Mouse (Mus musculus) erythroblast, embryonic 14.5 days (primary cell): Measurements from ENCODE around the gene Hpcal1. TPM values are rescaled to one million over a fixed set of nuclear protein-coding genes. Genes with fewer than 3 reads are reported as not detected.

ENCODE experiments used
- H3K27me3 ChIP-seq: 2 replicates; pipeline ENCODE4 v1.6.1; 2012; ENCODE audit warnings: inconsistent platforms; ENCODE audit not compliant: control insufficient read depth
- H3K36me3 ChIP-seq: 2 replicates; pipeline ENCODE4 v1.6.1; 2012; ENCODE audit warnings: mild to moderate bottlenecking, inconsistent platforms; ENCODE audit not compliant: control insufficient read depth
- H3K4me1 ChIP-seq: 2 replicates; pipeline ENCODE4 v1.6.1; 2012; ENCODE audit warnings: inconsistent platforms; ENCODE audit not compliant: control insufficient read depth
- H3K4me3 ChIP-seq: replicated peaks from 2 replicates; pipeline ENCODE3; 2012; ENCODE audit warnings: moderate library complexity, mild to moderate bottlenecking, inconsistent platforms
- H3K9me3 ChIP-seq: 2 replicates; pipeline ENCODE4 v1.6.1; 2012; ENCODE audit warnings: low read length, inconsistent platforms, mixed read lengths; ENCODE audit not compliant: control insufficient read depth
- GATA1 ChIP-seq: IDR thresholded peaks from 2 replicates; pipeline ENCODE4 v1.6.1; 2012; ENCODE audit warnings: low read length, inconsistent platforms, mixed read lengths
- TAL1 ChIP-seq: IDR thresholded peaks from 3 replicates; pipeline ENCODE4 v1.6.1; 2012; ENCODE audit warnings: low read length, inconsistent platforms, mixed read lengths
- polyA plus RNA-seq: library from polyadenylated mRNA; stranded (reverse); fragments of >175 nt; gene quantifications from 2 replicates; pipeline ENCODE4 v1.2.3, GENCODE M21; 2012

The Hpcal1 gene
- polyA plus RNA-seq, 1 experiment, result 0.10 TPM

- no peak overlapping the region for H3K4me3 ChIP-seq
- TF ChIP-seq TAL1, result no peak
- no peak for TF ChIP-seq GATA1
- H3K9me3 ChIP-seq, result no peaks in the 10 kb centered on the region
- H3K36me3 ChIP-seq, result no peaks in the 10 kb centered on the region
- no peaks in the 10 kb centered on the region for H3K27me3 ChIP-seq
- no peaks in the 10 kb centered on the region for H3K4me1 ChIP-seq
Observed at GRCm38 (mm10) chr12:17703866-17704265, 13.2 kb downstream of the Hpcal1 start.

GRCm38 (mm10) chr12:17707472-17707871, 16.8 kb downstream of the Hpcal1 start:
- H3K36me3 ChIP-seq, result no peaks in the 10 kb centered on the region
- H3K4me1 ChIP-seq, result no peaks in the 10 kb centered on the region; the same call in 1 of the 2 replicates
- TF ChIP-seq TAL1, result no peak
- TF ChIP-seq GATA1, result no peak
- H3K4me3 ChIP-seq, result no peak overlapping the region
- H3K27me3 ChIP-seq, result no peaks in the 10 kb centered on the region
- H3K9me3 ChIP-seq, result no peaks in the 10 kb centered on the region

GRCm38 (mm10) chr12:17709451-17709850, 18.8 kb downstream of the Hpcal1 start:
- H3K4me1 ChIP-seq, result no peaks in the 10 kb centered on the region; the same call in 1 of the 2 replicates
- TF ChIP-seq TAL1 (no peak), GATA1 (no peak)
- no peaks in the 10 kb centered on the region for H3K36me3 ChIP-seq

GRCm38 (mm10) chr12:17709926-17710746, 19.5 kb downstream of the Hpcal1 start:
- H3K27me3 ChIP-seq, result no peaks in the 10 kb centered on the region
- no peaks in the 10 kb centered on the region for H3K9me3 ChIP-seq
- no peaks in the 10 kb centered on the region; the same call in 1 of the 2 replicates for H3K4me1 ChIP-seq
- no peaks in the 10 kb centered on the region for H3K36me3 ChIP-seq
- TF ChIP-seq GATA1 (no peak), TAL1 (no peak)
- no peak overlapping the region for H3K4me3 ChIP-seq

More at GRCm38 (mm10) chr12:17709451-17709850, 18.8 kb downstream of the Hpcal1 start:
- Histone ChIP-seq H3K9me3 (no peaks in the 10 kb centered on the region), H3K4me3 (no peak overlapping the region), H3K27me3 (no peaks in the 10 kb centered on the region)

- TF ChIP-seq GATA1 (no peak), TAL1 (no peak)
- H3K27me3 ChIP-seq, result no peaks in the 10 kb centered on the region
- H3K4me1 ChIP-seq, result peaks cover 2% of the 10 kb centered on the region
- H3K36me3 ChIP-seq, result no peaks in the 10 kb centered on the region
- H3K4me3 ChIP-seq, result no peak overlapping the region
- no peaks in the 10 kb centered on the region for H3K9me3 ChIP-seq
Observed at GRCm38 (mm10) chr12:17710747-17711092, 20.1 kb downstream of the Hpcal1 start.

- H3K27me3 ChIP-seq, result no peaks in the 10 kb centered on the region
- TF ChIP-seq TAL1 (no peak), GATA1 (no peak)
- no peak overlapping the region for H3K4me3 ChIP-seq
- peaks cover 4% of the 10 kb centered on the region for H3K4me1 ChIP-seq
- no peaks in the 10 kb centered on the region for H3K9me3 ChIP-seq
- no peaks in the 10 kb centered on the region for H3K36me3 ChIP-seq
Observed at GRCm38 (mm10) chr12:17711731-17712388, 21.2 kb downstream of the Hpcal1 start.

GRCm38 (mm10) chr12:17712571-17712970, 21.9 kb downstream of the Hpcal1 start:
- Histone ChIP-seq H3K36me3 (no peaks in the 10 kb centered on the region), H3K4me3 (no peak overlapping the region), H3K4me1 (peaks cover 4% of the 10 kb centered on the region), H3K9me3 (no peaks in the 10 kb centered on the region), H3K27me3 (no peaks in the 10 kb centered on the region)
- TF ChIP-seq TAL1, result no peak
- no peak for TF ChIP-seq GATA1

GRCm38 (mm10) chr12:17715720-17716478, 25.2 kb downstream of the Hpcal1 start:
- Histone ChIP-seq H3K4me1 (peaks cover 4% of the 10 kb centered on the region), H3K36me3 (no peaks in the 10 kb centered on the region), H3K9me3 (no peaks in the 10 kb centered on the region), H3K27me3 (no peaks in the 10 kb centered on the region), H3K4me3 (no peak overlapping the region)
- no peak for TF ChIP-seq TAL1
- no peak for TF ChIP-seq GATA1

- Histone ChIP-seq H3K27me3 (no peaks in the 10 kb centered on the region), H3K9me3 (no peaks in the 10 kb centered on the region), H3K4me1 (peaks cover 4% of the 10 kb centered on the region), H3K36me3 (no peaks in the 10 kb centered on the region), H3K4me3 (no peak overlapping the region)
- TF ChIP-seq GATA1 (no peak), TAL1 (no peak)
Observed at GRCm38 (mm10) chr12:17717257-17717656, 26.6 kb downstream of the Hpcal1 start.
